In genomic region chr8:22411971-22412370, GRCm38 (mm10) we compare ENCODE assay signal across 8 mouse cellular contexts. TPM values are rescaled to one million over a fixed set of nuclear protein-coding genes. Genes with fewer than 3 reads are reported as not detected.
DNase-seq lines count a peak whose midpoint lies in the region; ATAC-seq and TF ChIP-seq lines count a peak whose summit lies in the region.

No protein-coding gene starts in this region.

- peak overlapping the region; percentile 95 for H3K4me3 ChIP-seq in heart, embryonic 10.5 days
- peak overlapping the region; percentile 99 for H3K4me3 ChIP-seq in E14TG2a.4 (replicated peaks; ENCODE audit: low read length)
- H3K4me3 ChIP-seq in forebrain, embryonic 15.5 days, result peak overlapping the region; percentile 85
- peak overlapping the region; percentile 95 for H3K4me3 ChIP-seq in liver, postnatal 0 days (ENCODE audit: low read depth, low read length)

- H3K4me2 ChIP-seq in forebrain, embryonic 15.5 days (replicated peaks), result peak overlapping the region; percentile 87
- H3K4me2 ChIP-seq in liver, postnatal 0 days (ENCODE audit: low read depth, low read length), result peak overlapping the region; percentile 83

- TF ChIP-seq CTCF in E14TG2a.4 (conservative IDR thresholded peaks at IDR 0.05; ENCODE audit: low read length), result no peak
- TF ChIP-seq CTCF in liver, postnatal 0 days (IDR thresholded peaks at IDR 0.05; ENCODE audit: low read depth), result no peak

- intact Hi-C loops in heart, postnatal 25 days (cut with DNase I), result no loop called here
- intact Hi-C loops in left cerebral cortex, postnatal 25 days (cut with DNase I), result loop anchor here (1.0 kb wide), 1 partner anchor 219 kb away; no protein-coding TSS in a partner anchor

- H3K27me3 ChIP-seq in heart, embryonic 10.5 days (ENCODE audit: insufficient read depth, poor library complexity, severe bottlenecking), result peaks cover 4% of the 10 kb centered on the region; the same call in 1 of the 2 replicates
- peaks cover 1% of the 10 kb centered on the region; the same call in 1 of the 2 replicates for H3K27me3 ChIP-seq in E14TG2a.4 (ENCODE audit: insufficient read depth, low read length)
- no peaks in the 10 kb centered on the region for H3K27me3 ChIP-seq in forebrain, embryonic 15.5 days
- no peaks in the 10 kb centered on the region for H3K27me3 ChIP-seq in liver, postnatal 0 days (ENCODE audit: insufficient read depth, low read length)

- peaks cover 14% of the 10 kb centered on the region for H3K36me3 ChIP-seq in heart, embryonic 10.5 days
- peaks cover 31% of the 10 kb centered on the region for H3K36me3 ChIP-seq in E14TG2a.4 (ENCODE audit: insufficient read depth, low read length)
- peaks cover 9% of the 10 kb centered on the region; the same call in 1 of the 2 replicates for H3K36me3 ChIP-seq in forebrain, embryonic 15.5 days
- peaks cover 9% of the 10 kb centered on the region for H3K36me3 ChIP-seq in liver, postnatal 0 days (replicated peaks; ENCODE audit: insufficient read depth, low read length)

- no peak for DNase-seq in heart, embryonic 10.5 days (ENCODE audit: low spot score)
- no peak for DNase-seq in heart, postnatal 25 days (ENCODE audit: low spot score)
- no peak for DNase-seq in liver, postnatal 0 days
- no peak for DNase-seq in left cerebral cortex, postnatal 25 days (ENCODE audit: low spot score in 2 of 2)
- DNase-seq in layer of hippocampus, adult 9-11 months, result no peak
- no peak for DNase-seq in adrenal gland, postnatal 25 days

- peak overlapping the region; percentile 87 for H3K9ac ChIP-seq in forebrain, embryonic 15.5 days (replicated peaks)
- H3K9ac ChIP-seq in liver, postnatal 0 days (replicated peaks), result peak overlapping the region; percentile 92

- H3K27ac ChIP-seq in heart, embryonic 10.5 days, result peak overlapping the region; percentile 95; the same call in 1 of the 2 replicates
- H3K27ac ChIP-seq in forebrain, embryonic 15.5 days (replicated peaks), result no peak overlapping the region
- H3K27ac ChIP-seq in liver, postnatal 0 days (ENCODE audit: low read depth), result peak overlapping the region; percentile 95

- 12% methylated on average over 8 of the region's 8 CpGs for WGBS in heart, embryonic 10.5 days
- WGBS in forebrain, embryonic 15.5 days, result 23% methylated on average over 8 of the region's 8 CpGs
- WGBS in liver, postnatal 0 days (ENCODE audit: insufficient replicate concordance), result 10% methylated on average over 8 of the region's 8 CpGs

- TF ChIP-seq EP300 in liver, postnatal 0 days (IDR thresholded peaks at IDR 0.05; ENCODE audit: low read depth), result no peak

- peaks cover 14% of the 10 kb centered on the region; the same call in 1 of the 2 replicates for H3K4me1 ChIP-seq in heart, embryonic 10.5 days
- peaks cover 63% of the 10 kb centered on the region for H3K4me1 ChIP-seq in E14TG2a.4 (replicated peaks; ENCODE audit: low read depth, low read length)
- H3K4me1 ChIP-seq in forebrain, embryonic 15.5 days, result peaks cover 19% of the 10 kb centered on the region
- peaks cover 12% of the 10 kb centered on the region for H3K4me1 ChIP-seq in liver, postnatal 0 days (ENCODE audit: insufficient read depth)

- no peaks in the 10 kb centered on the region for H3K9me3 ChIP-seq in heart, embryonic 10.5 days
- no peaks in the 10 kb centered on the region for H3K9me3 ChIP-seq in E14TG2a.4 (ENCODE audit: low read length)
- no peaks in the 10 kb centered on the region for H3K9me3 ChIP-seq in forebrain, embryonic 15.5 days
- H3K9me3 ChIP-seq in liver, postnatal 0 days (ENCODE audit: low read length), result no peaks in the 10 kb centered on the region

- ATAC-seq in forebrain, embryonic 15.5 days (replicated peaks), result no peak
- ATAC-seq in liver, postnatal 0 days, result no peak

RNA-seq across cellular contexts. Expression of gene Mrps31, which starts 0.8 kb away (rescaled TPM):
- polyA plus RNA-seq in heart, embryonic 10.5 days (2016; fragmentation: Nextera tagmentation; extraction: Ambion mirVana), result 47.6 and 49.7 TPM in 2 replicates
- 10 to 100 TPM; 62.2 to 63.9 TPM for total RNA-seq in heart, postnatal 25 days (2021)
- polyA plus RNA-seq in forebrain, embryonic 15.5 days (2015; fragmentation: Nextera tagmentation; extraction: Ambion mirVana), result 32.8 and 33.9 TPM in 2 replicates
- polyA plus RNA-seq in liver, postnatal 0 days (2015; fragmentation: Nextera tagmentation; extraction: Ambion mirVana), result 32.6 and 33.7 TPM in 2 replicates
- total RNA-seq in left cerebral cortex, postnatal 25 days (2021), result 10 to 100 TPM; 21.7 to 23.6 TPM
- total RNA-seq in adrenal gland, postnatal 25 days (2021), result 33.6 and 38.0 TPM in 2 replicates

RNA-seq across cellular contexts. Expression of gene Slc25a15, which starts 13.6 kb away (rescaled TPM):
- polyA plus RNA-seq in heart, embryonic 10.5 days (2016; fragmentation: Nextera tagmentation; extraction: Ambion mirVana), result 16.3 and 22.8 TPM in 2 replicates
- 10 to 100 TPM; 12.7 to 12.9 TPM for total RNA-seq in heart, postnatal 25 days (2021)
- 8.9 and 9.1 TPM in 2 replicates for polyA plus RNA-seq in forebrain, embryonic 15.5 days (2015; fragmentation: Nextera tagmentation; extraction: Ambion mirVana)
- 54.4 and 57.8 TPM in 2 replicates for polyA plus RNA-seq in liver, postnatal 0 days (2015; fragmentation: Nextera tagmentation; extraction: Ambion mirVana)
- 10 to 100 TPM; 11.0 to 13.5 TPM for total RNA-seq in left cerebral cortex, postnatal 25 days (2021)
- 16.7 and 18.3 TPM in 2 replicates for total RNA-seq in adrenal gland, postnatal 25 days (2021)
